Mouse (Mus musculus): Measurements from ENCODE around the gene Zfp296. TPM values are rescaled to one million over a fixed set of nuclear protein-coding genes. Genes with fewer than 3 reads are reported as not detected.

Zfp296 gene
- polyA plus RNA-seq, 1 experiment from 2014 or later: 1.2 TPM

DNA sequence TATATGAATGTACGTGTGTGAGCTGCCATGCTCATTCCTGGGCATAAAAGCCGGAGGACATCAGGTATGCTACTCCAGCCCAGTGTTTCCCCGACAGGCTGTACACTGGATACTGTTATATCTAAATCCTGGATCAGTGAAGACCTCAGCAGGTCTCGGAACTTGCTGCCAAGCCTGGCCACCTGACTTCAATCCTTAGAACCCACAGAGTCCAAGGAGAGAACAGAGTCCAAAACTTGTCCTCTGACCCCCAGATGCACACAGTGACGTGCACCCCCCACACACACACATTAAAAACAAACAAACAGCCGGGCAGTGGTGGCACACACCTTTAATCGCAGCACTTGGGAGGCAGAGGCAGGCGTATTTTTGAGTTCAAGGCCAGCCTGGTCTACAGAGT lies 9.7 kb upstream of the Zfp296 start:
- WGBS: 92% methylated on average over 8 of the region's 8 CpGs
- Histone ChIP-seq H3K9me3 (ENCODE audit: control insufficient read depth, low read length) (0 out of 2 replicates have a peak, but pooled peaks cover 4% of the 10 kb centered on the region), H3K4me3 (ENCODE audit: low read depth, low read length) (no peak overlapping the region), H3K4me2 (ENCODE audit: low read depth, low read length) (no peak overlapping the region), H3K36me3 (ENCODE audit: control insufficient read depth, insufficient read depth, low read length) (peaks cover 48% of the 10 kb centered on the region), H3K4me1 (ENCODE audit: control insufficient read depth, insufficient read depth, low read length) (peaks cover 10% of the 10 kb centered on the region; the same call in 1 of the 2 replicates), H3K27ac (replicated peaks; ENCODE audit: low read depth, low read length) (no peak overlapping the region), H3K9ac (ENCODE audit: low read depth, low read length) (no peak overlapping the region), H3K27me3 (replicated peaks; ENCODE audit: control insufficient read depth, insufficient read depth, low read length) (no peaks in the 10 kb centered on the region)
- no peak for ATAC-seq (ENCODE audit: low read depth)
- DNase-seq (ENCODE audit: low spot score): no peak

DNA sequence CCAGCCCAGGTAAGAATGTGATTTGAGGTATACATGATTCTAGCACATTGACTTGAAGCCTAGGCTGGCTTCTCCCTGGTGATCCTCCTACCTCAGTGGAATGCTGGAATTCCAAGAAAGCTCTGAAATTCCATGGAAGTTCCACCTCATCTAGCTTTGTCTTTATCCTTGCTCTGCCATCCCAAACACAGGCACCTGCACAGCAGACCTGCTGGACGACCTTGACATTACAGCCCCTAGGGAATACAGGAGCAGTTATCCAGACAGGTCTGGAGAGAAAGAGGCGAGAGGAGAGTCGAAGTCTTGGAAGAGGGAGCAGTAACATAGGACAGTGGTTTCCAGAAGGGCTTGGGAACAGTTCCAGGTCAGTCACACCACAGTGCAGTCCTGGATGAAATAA lies 7.4 kb upstream of the Zfp296 start:
- Histone ChIP-seq H3K4me3 (ENCODE audit: low read depth, low read length) (no peak overlapping the region), H3K27ac (replicated peaks; ENCODE audit: low read depth, low read length) (no peak overlapping the region), H3K27me3 (replicated peaks; ENCODE audit: control insufficient read depth, insufficient read depth, low read length) (no peaks in the 10 kb centered on the region), H3K9me3 (ENCODE audit: control insufficient read depth, low read length) (0 out of 2 replicates have a peak, but pooled peaks cover 4% of the 10 kb centered on the region), H3K9ac (ENCODE audit: low read depth, low read length) (no peak overlapping the region), H3K4me2 (ENCODE audit: low read depth, low read length) (no peak overlapping the region), H3K36me3 (ENCODE audit: control insufficient read depth, insufficient read depth, low read length) (peaks cover 38% of the 10 kb centered on the region), H3K4me1 (ENCODE audit: control insufficient read depth, insufficient read depth, low read length) (peaks cover 12% of the 10 kb centered on the region; the same call in 1 of the 2 replicates)
- ATAC-seq (ENCODE audit: low read depth) (no peak), DNase-seq (ENCODE audit: low spot score) (no peak)
- 71% methylated on average over 3 of the region's 3 CpGs for WGBS

GRCm38 (mm10) chr7:19572926-19573775 lies 3.9 kb upstream of the Zfp296 start:
- ATAC-seq (ENCODE audit: low read depth) (peak; percentile 90), DNase-seq (ENCODE audit: low spot score) (peak; percentile 76)
- peak overlapping the region; percentile 76 for H3K4me3 ChIP-seq (ENCODE audit: low read depth, low read length)
- H3K9me3 ChIP-seq (ENCODE audit: control insufficient read depth, low read length): no peaks in the 10 kb centered on the region
- peaks cover 14% of the 10 kb centered on the region for H3K36me3 ChIP-seq (ENCODE audit: control insufficient read depth, insufficient read depth, low read length)
- H3K4me1 ChIP-seq (ENCODE audit: control insufficient read depth, insufficient read depth, low read length): peaks cover 25% of the 10 kb centered on the region
- H3K9ac ChIP-seq (ENCODE audit: low read depth, low read length): peak overlapping the region; percentile 85
- peaks cover 23% of the 10 kb centered on the region for H3K27me3 ChIP-seq (replicated peaks; ENCODE audit: control insufficient read depth, insufficient read depth, low read length)
- H3K4me2 ChIP-seq (ENCODE audit: low read depth, low read length): peak overlapping the region; percentile 85
- H3K27ac ChIP-seq (replicated peaks; ENCODE audit: low read depth, low read length): peak overlapping the region; percentile 76
- under 1% methylated on average over 37 of the region's 53 CpGs for WGBS

- H3K9ac ChIP-seq (ENCODE audit: low read depth, low read length): peak overlapping the region; percentile 85
- peaks cover 29% of the 10 kb centered on the region for H3K27me3 ChIP-seq (replicated peaks; ENCODE audit: control insufficient read depth, insufficient read depth, low read length)
- H3K9me3 ChIP-seq (ENCODE audit: control insufficient read depth, low read length): no peaks in the 10 kb centered on the region
- ATAC-seq (ENCODE audit: low read depth) (no peak), DNase-seq (ENCODE audit: low spot score) (no peak)
- peaks cover 27% of the 10 kb centered on the region for H3K4me1 ChIP-seq (ENCODE audit: control insufficient read depth, insufficient read depth, low read length)
- peak overlapping the region; percentile 85 for H3K4me2 ChIP-seq (ENCODE audit: low read depth, low read length)
- H3K27ac ChIP-seq (replicated peaks; ENCODE audit: low read depth, low read length): peak overlapping the region; percentile 76
- WGBS: 21% methylated on average over 16 of the region's 16 CpGs
- peaks cover 14% of the 10 kb centered on the region for H3K36me3 ChIP-seq (ENCODE audit: control insufficient read depth, insufficient read depth, low read length)
- H3K4me3 ChIP-seq (ENCODE audit: low read depth, low read length): peak overlapping the region; percentile 76
Observed at GRCm38 (mm10) chr7:19573776-19574140, 3.3 kb upstream of the Zfp296 start.

- DNase-seq (ENCODE audit: low spot score) (no peak), ATAC-seq (ENCODE audit: low read depth) (no peak)
- Histone ChIP-seq H3K27me3 (replicated peaks; ENCODE audit: control insufficient read depth, insufficient read depth, low read length) (peaks cover 32% of the 10 kb centered on the region), H3K9me3 (ENCODE audit: control insufficient read depth, low read length) (no peaks in the 10 kb centered on the region), H3K4me3 (ENCODE audit: low read depth, low read length) (no peak overlapping the region), H3K9ac (ENCODE audit: low read depth, low read length) (no peak overlapping the region), H3K4me1 (ENCODE audit: control insufficient read depth, insufficient read depth, low read length) (peaks cover 27% of the 10 kb centered on the region), H3K36me3 (ENCODE audit: control insufficient read depth, insufficient read depth, low read length) (0 out of 2 replicates have a peak, but pooled peaks cover 6% of the 10 kb centered on the region), H3K27ac (replicated peaks; ENCODE audit: low read depth, low read length) (no peak overlapping the region), H3K4me2 (ENCODE audit: low read depth, low read length) (no peak overlapping the region)
- 57% methylated on average over 3 of the region's 3 CpGs for WGBS
Observed at GRCm38 (mm10) chr7:19575559-19575958, 1.5 kb upstream of the Zfp296 start.

GRCm38 (mm10) chr7:19577877-19578414 lies 859 bp downstream of the Zfp296 start:
- H3K4me2 ChIP-seq (ENCODE audit: low read depth, low read length): peak overlapping the region; percentile 80
- peaks cover 32% of the 10 kb centered on the region for H3K27me3 ChIP-seq (replicated peaks; ENCODE audit: control insufficient read depth, insufficient read depth, low read length)
- no peak overlapping the region for H3K27ac ChIP-seq (replicated peaks; ENCODE audit: low read depth, low read length)
- DNase-seq (ENCODE audit: low spot score) (no peak), ATAC-seq (ENCODE audit: low read depth) (no peak)
- H3K4me1 ChIP-seq (ENCODE audit: control insufficient read depth, insufficient read depth, low read length): peaks cover 19% of the 10 kb centered on the region
- H3K9ac ChIP-seq (ENCODE audit: low read depth, low read length): peak overlapping the region; percentile 46
- peaks cover 29% of the 10 kb centered on the region for H3K36me3 ChIP-seq (ENCODE audit: control insufficient read depth, insufficient read depth, low read length)
- no peaks in the 10 kb centered on the region for H3K9me3 ChIP-seq (ENCODE audit: control insufficient read depth, low read length)
- H3K4me3 ChIP-seq (ENCODE audit: low read depth, low read length): peak overlapping the region; percentile 43
- 22% methylated on average over 9 of the region's 10 CpGs for WGBS

DNA sequence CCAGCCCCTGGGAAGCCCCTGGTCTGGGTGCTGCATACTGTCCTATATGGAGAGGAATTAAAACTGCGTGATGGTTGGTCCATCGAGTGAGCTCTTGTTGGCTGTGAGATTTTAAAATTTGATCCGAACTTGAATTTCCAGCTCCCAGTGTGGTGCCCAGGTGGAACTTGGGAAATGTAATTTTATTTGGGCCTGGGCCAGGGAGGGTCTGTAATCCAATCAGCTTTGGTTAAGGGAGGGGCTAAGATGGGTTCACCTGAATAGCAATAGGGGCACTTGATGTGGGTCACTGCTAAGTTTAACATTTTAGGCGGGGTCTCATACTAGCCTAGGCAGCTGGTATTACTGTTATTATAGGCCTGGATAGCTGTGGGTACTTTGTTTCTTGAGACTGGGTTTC lies 1.3 kb downstream of the Zfp296 start:
- Histone ChIP-seq H3K4me3 (ENCODE audit: low read depth, low read length) (no peak overlapping the region), H3K9ac (ENCODE audit: low read depth, low read length) (no peak overlapping the region), H3K27me3 (replicated peaks; ENCODE audit: control insufficient read depth, insufficient read depth, low read length) (peaks cover 32% of the 10 kb centered on the region), H3K36me3 (ENCODE audit: control insufficient read depth, insufficient read depth, low read length) (peaks cover 34% of the 10 kb centered on the region), H3K27ac (replicated peaks; ENCODE audit: low read depth, low read length) (no peak overlapping the region), H3K4me1 (ENCODE audit: control insufficient read depth, insufficient read depth, low read length) (peaks cover 19% of the 10 kb centered on the region), H3K9me3 (ENCODE audit: control insufficient read depth, low read length) (no peaks in the 10 kb centered on the region), H3K4me2 (ENCODE audit: low read depth, low read length) (no peak overlapping the region)
- 51% methylated on average over 4 of the region's 4 CpGs for WGBS
- DNase-seq (ENCODE audit: low spot score) (no peak), ATAC-seq (ENCODE audit: low read depth) (no peak)

DNA sequence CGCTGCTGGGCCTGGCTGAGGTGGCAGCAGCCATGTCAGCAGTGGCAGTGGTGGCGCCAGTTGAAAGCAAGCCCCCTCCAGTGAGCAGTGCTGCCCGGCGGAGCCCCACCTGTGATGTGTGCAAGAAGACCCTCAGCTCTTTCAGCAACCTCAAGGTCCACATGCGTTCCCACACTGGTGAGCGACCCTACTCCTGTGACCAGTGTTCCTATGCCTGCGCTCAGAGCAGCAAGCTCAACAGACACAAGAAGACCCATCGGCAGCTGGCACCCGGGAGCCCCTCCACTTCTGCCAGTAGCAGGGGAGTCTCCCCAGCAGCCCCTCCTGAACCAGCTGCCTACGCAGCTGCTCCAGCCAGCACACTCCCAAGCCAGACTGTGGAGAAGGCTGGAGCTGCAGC lies 2.7 kb downstream of the Zfp296 start:
- 77% methylated on average over 10 of the region's 10 CpGs for WGBS
- Histone ChIP-seq H3K4me3 (ENCODE audit: low read depth, low read length) (no peak overlapping the region), H3K9me3 (ENCODE audit: control insufficient read depth, low read length) (no peaks in the 10 kb centered on the region), H3K4me1 (ENCODE audit: control insufficient read depth, insufficient read depth, low read length) (peaks cover 15% of the 10 kb centered on the region), H3K27me3 (replicated peaks; ENCODE audit: control insufficient read depth, insufficient read depth, low read length) (peaks cover 32% of the 10 kb centered on the region), H3K36me3 (ENCODE audit: control insufficient read depth, insufficient read depth, low read length) (peaks cover 47% of the 10 kb centered on the region), H3K9ac (ENCODE audit: low read depth, low read length) (no peak overlapping the region), H3K4me2 (ENCODE audit: low read depth, low read length) (no peak overlapping the region), H3K27ac (replicated peaks; ENCODE audit: low read depth, low read length) (no peak overlapping the region)
- DNase-seq (ENCODE audit: low spot score) (no peak), ATAC-seq (ENCODE audit: low read depth) (no peak)
